8 mouse cellular contexts compared by ENCODE assay signal in the genomic region with DNA sequence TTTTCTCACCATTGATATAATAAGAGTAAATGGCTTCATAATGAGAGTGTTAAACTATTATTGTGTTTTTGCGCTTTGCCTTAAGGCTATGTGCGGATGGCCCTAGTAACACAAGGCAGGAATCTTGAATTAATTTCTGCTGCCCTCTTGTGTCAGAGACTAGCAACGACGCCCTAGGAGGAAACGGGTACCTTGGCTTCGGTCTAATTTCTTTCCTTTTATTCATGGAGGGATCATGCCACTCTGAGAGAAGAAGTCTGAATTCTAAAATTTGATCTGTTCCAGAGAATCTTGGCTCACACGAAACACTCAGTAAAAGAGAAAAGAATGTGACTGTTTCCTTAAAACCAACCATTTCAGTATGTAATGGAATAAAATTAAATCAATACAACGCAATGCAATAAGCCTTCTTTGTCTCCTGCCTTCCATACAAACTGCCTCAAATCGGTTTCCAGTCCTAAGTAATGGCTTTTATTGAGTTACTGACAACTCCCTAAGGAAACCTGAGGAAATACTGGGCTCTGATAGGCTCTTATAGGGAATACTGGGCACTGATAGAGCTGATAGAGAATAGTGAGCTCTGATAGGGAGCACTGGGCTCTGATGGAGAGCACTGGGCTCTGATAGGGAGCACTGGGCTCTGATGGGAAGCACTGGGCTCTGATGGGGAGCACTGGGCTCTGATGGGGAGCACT.
A peak's percentile ranks its signal among the peaks of the same experiment; 100 is the strongest.
DNase-seq lines count a peak whose midpoint lies in the region; ATAC-seq and TF ChIP-seq lines count a peak whose summit lies in the region.

No protein-coding gene starts in this region.

- no peak overlapping the region for H3K4me2 ChIP-seq in neural tube, embryonic 12.5 days (replicated peaks)

- no peaks in the 10 kb centered on the region for H3K4me1 ChIP-seq in kidney, adult 2 months (ENCODE audit: control insufficient read depth, insufficient read depth, low read length)
- no peaks in the 10 kb centered on the region for H3K4me1 ChIP-seq in neural tube, embryonic 12.5 days

- H3K4me3 ChIP-seq in kidney, adult 2 months (ENCODE audit: insufficient read depth, low read depth, low read length), result no peak overlapping the region
- no peak overlapping the region for H3K4me3 ChIP-seq in neural tube, embryonic 12.5 days

- no peaks in the 10 kb centered on the region for H3K36me3 ChIP-seq in kidney, adult 2 months (ENCODE audit: control insufficient read depth, insufficient read depth, low read length)
- no peaks in the 10 kb centered on the region for H3K36me3 ChIP-seq in neural tube, embryonic 12.5 days

- no peak for TF ChIP-seq POLR2A in kidney, adult 2 months (IDR thresholded peaks at IDR 0.05; ENCODE audit: low read depth, low read length)

- no peaks in the 10 kb centered on the region for H3K9me3 ChIP-seq in neural tube, embryonic 12.5 days

- H3K27me3 ChIP-seq in kidney, adult 2 months (replicated peaks; ENCODE audit: control insufficient read depth, insufficient read depth, low read length), result no peaks in the 10 kb centered on the region
- H3K27me3 ChIP-seq in neural tube, embryonic 12.5 days (replicated peaks), result no peaks in the 10 kb centered on the region

- TF ChIP-seq CTCF in kidney, adult 2 months (conservative IDR thresholded peaks at IDR 0.05; ENCODE audit: insufficient read depth, insufficient read length, low read depth, low read length), result peak; percentile 80

- H3K27ac ChIP-seq in kidney, adult 2 months (ENCODE audit: insufficient read depth, low read depth, low read length), result no peak overlapping the region
- H3K27ac ChIP-seq in neural tube, embryonic 12.5 days, result no peak overlapping the region

- DNase-seq in CD4-positive helper T cell, adult 2 months (ENCODE audit: low read depth, low spot score), result peak; percentile 57
- peak; percentile 66 for DNase-seq in NIH3T3 (ENCODE audit: low read depth)
- DNase-seq in cerebellum, postnatal 14 days, result peak; percentile 80
- DNase-seq in frontal cortex, postnatal 10 days (ENCODE audit: low spot score in 2 of 2), result peak; percentile 20 to 54
- DNase-seq in kidney, adult 2 months, result peak; percentile 65
- DNase-seq in left cerebral cortex, postnatal 4 days, result peak; percentile 50
- peak; percentile 48 for DNase-seq in thymus, postnatal 25 days

- peak; percentile 91 for ATAC-seq in neural tube, embryonic 12.5 days (ENCODE audit: low FRiP score, low read depth)

- intact Hi-C loops in left cerebral cortex, postnatal 4 days (cut with DNase I), result loop anchor here (5.0 kb wide), 2 partner anchors 273 to 688 kb away; partner anchors contain the start of gene Sfmbt2

- 17% methylated on average over 9 of the region's 9 CpGs for WGBS in kidney, adult 2 months
- 22% methylated on average over 9 of the region's 9 CpGs for WGBS in neural tube, embryonic 12.5 days

- no peak overlapping the region for H3K9ac ChIP-seq in neural tube, embryonic 12.5 days
